Mouse (Mus musculus) hindbrain, embryonic 11.5 days (tissue): ENCODE measurements around the gene Stk11ip. TPM values are rescaled to one million over a fixed set of nuclear protein-coding genes. Genes with fewer than 3 reads are reported as not detected.

ENCODE experiments used
- ATAC-seq: fragments of 200-750 bp; cut with Nextera tagmentation; 2 replicates; pipeline ENCODE4 v1.8.0; 2017; ENCODE audit warnings: mild to moderate bottlenecking, moderate TSS enrichment, moderate library complexity; ENCODE audit not compliant: low FRiP score
- DNase-seq: peaks from one replicate; pipeline ENCODE4 v3.0.0-alpha.2; 2015; ENCODE audit warnings: low spot score
- H3K27ac ChIP-seq: fragments of 300-500 bp; sonication (generic); 2 replicates; pipeline ENCODE4 v1.5.1; 2014; ENCODE audit warnings: mild to moderate bottlenecking, low read depth, low read length
- H3K27me3 ChIP-seq: fragments of 300-500 bp; sonication (generic); 2 replicates; pipeline ENCODE4 v1.6.1; 2014; ENCODE audit warnings: mild to moderate bottlenecking, low read length, moderate library complexity, mixed read lengths; ENCODE audit not compliant: control insufficient read depth, insufficient read depth
- H3K36me3 ChIP-seq: fragments of 300-500 bp; sonication (generic); 2 replicates; pipeline ENCODE4 v1.6.1; 2014; ENCODE audit warnings: mild to moderate bottlenecking, low read length, moderate library complexity, mixed read lengths; ENCODE audit not compliant: control insufficient read depth, insufficient read depth
- H3K4me1 ChIP-seq: fragments of 300-500 bp; sonication (generic); replicated peaks from 2 replicates; pipeline ENCODE4 v1.6.1; 2014; ENCODE audit warnings: low read length, mixed read lengths; ENCODE audit not compliant: control insufficient read depth, insufficient read depth
- H3K4me2 ChIP-seq: fragments of 300-500 bp; sonication (generic); replicated peaks from 2 replicates; pipeline ENCODE4 v1.6.1; 2014; ENCODE audit warnings: mild to moderate bottlenecking, low read depth, low read length
- H3K4me3 ChIP-seq: fragments of 300-500 bp; sonication (generic); 2 replicates; pipeline ENCODE4 v1.5.1; 2014; ENCODE audit warnings: low read depth, low read length
- H3K9ac ChIP-seq: fragments of 300-500 bp; sonication (generic); 2 replicates; pipeline ENCODE4 v1.6.1; 2014; ENCODE audit warnings: low read depth, low read length
- H3K9me3 ChIP-seq: fragments of 300-500 bp; sonication (generic); 2 replicates; pipeline ENCODE4 v1.6.1; 2016; ENCODE audit warnings: low read length; ENCODE audit not compliant: control insufficient read depth
- WGBS: fragments of 180-500 bp; shearing (Covaris S2); extraction: QIAGEN DNeasy Blood & Tissue Kit; methylation state at CpG from one replicate; pipeline ENCODE4 v1.1.7; 2014; 5-methylcytosine and 5-hydroxymethylcytosine counted together
- polyA plus RNA-seq: library from polyadenylated mRNA; unstranded; fragments of >200 nt; fragmentation: Nextera tagmentation; extraction: Ambion mirVana; gene quantifications from 2 replicates; pipeline ENCODE4 v1.2.1, GENCODE M21; 2014

The Stk11ip gene
- polyA plus RNA-seq, 1 experiment from 2014 or later: 11.8 TPM

DNA sequence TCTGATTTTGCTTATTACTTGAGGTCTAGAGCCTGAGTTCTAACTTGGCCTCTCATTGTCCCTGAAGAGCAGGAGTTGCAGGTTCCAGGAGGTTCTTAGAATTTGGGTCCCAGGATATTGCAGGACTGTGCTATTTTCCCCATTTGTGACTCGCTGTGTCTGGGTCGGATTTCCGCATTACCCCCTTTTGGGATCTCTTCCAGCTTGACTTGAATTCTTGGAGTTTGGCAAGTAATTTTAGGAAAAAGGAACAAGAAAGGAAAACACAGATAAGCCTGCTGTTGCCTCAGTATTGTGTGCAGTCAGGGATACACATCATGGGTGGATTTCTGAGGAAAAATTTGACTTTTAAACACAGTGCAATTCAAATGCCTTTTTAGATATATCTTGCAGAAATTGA lies 65.5 kb downstream of the Stk11ip start:
- ATAC-seq (no peak), DNase-seq (no peak)
- WGBS: 89% methylated on average over 3 of the region's 3 CpGs

More for the DNA sequence above, 65.5 kb downstream of the Stk11ip start:
- Histone ChIP-seq H3K4me1 (no peaks in the 10 kb centered on the region), H3K4me2 (no peak overlapping the region), H3K36me3 (no peaks in the 10 kb centered on the region), H3K4me3 (no peak overlapping the region), H3K9ac (no peak overlapping the region), H3K9me3 (no peaks in the 10 kb centered on the region), H3K27ac (no peak overlapping the region), H3K27me3 (no peaks in the 10 kb centered on the region)

Other genes with a start within 250 kb of the Stk11ip start
- gene Resp18, start 243.1 kb upstream of the Stk11ip start, polyA plus RNA-seq: 32.3 and 35.7 TPM in 2 replicates
- gene Dnpep, start 203.5 kb upstream of the Stk11ip start, polyA plus RNA-seq: 154 and 165 TPM in 2 replicates
- gene Des, start 161.2 kb upstream of the Stk11ip start, polyA plus RNA-seq: 2.1 and 2.4 TPM in 2 replicates
- 11.1 and 12.7 TPM in 2 replicates for gene Speg, start 146.2 kb upstream of the Stk11ip start, polyA plus RNA-seq
- 53.8 and 56.3 TPM in 2 replicates for gene Gmppa, start 85.6 kb upstream of the Stk11ip start, polyA plus RNA-seq
- gene Asic4, start 71.1 kb upstream of the Stk11ip start, polyA plus RNA-seq: 1.9 and 4.4 TPM in 2 replicates
- 17.8 and 20.2 TPM in 2 replicates for gene Chpf, start 42.2 kb upstream of the Stk11ip start, polyA plus RNA-seq
- 11.1 and 11.6 TPM in 2 replicates for gene Tmem198, start 42.0 kb upstream of the Stk11ip start, polyA plus RNA-seq
- gene Obsl1, start 15.1 kb upstream of the Stk11ip start, polyA plus RNA-seq: 34.0 and 34.4 TPM in 2 replicates
- gene Inha, start 14.5 kb upstream of the Stk11ip start, polyA plus RNA-seq: 1.3 and 2.0 TPM in 2 replicates
- gene Slc4a3, start 24.7 kb downstream of the Stk11ip start, polyA plus RNA-seq: 8.0 and 9.2 TPM in 2 replicates